Mouse (Mus musculus) layer of hippocampus, postnatal 14 days (tissue): Measurements from ENCODE around the gene Hist1h2an. TPM values are rescaled to one million over a fixed set of nuclear protein-coding genes. Genes with fewer than 3 reads are reported as not detected.
"Not testable (repeated sequence)": the region's sequence is repeated elsewhere in the genome, so short reads cannot be mapped to it uniquely, and the experiment has no call there.

Experiments
- DNase-seq, 2 experiments: peaks; one replicate each; pipeline ENCODE4 v3.0.0; 2021 to 2022; ENCODE audit warnings: low spot score in 2 of 2, mixed read lengths in 1 of 2
- long read RNA-seq, 2 experiments: library from polyadenylated mRNA; stranded (forward); transcript quantifications; one replicate each; pipeline ENCODE4 v2.0.0; 2021
- total RNA-seq, 2 experiments: library from RNA; stranded (reverse); gene quantifications; 2 replicates each; pipeline ENCODE4 v1.2.3; 2021

The Hist1h2an gene
- 1 to 10 TPM; 1.7 to 1.8 TPM for total RNA-seq
- long read RNA-seq, experiment 1: 0 reads
- long read RNA-seq, experiment 2: 0 reads

DNA sequence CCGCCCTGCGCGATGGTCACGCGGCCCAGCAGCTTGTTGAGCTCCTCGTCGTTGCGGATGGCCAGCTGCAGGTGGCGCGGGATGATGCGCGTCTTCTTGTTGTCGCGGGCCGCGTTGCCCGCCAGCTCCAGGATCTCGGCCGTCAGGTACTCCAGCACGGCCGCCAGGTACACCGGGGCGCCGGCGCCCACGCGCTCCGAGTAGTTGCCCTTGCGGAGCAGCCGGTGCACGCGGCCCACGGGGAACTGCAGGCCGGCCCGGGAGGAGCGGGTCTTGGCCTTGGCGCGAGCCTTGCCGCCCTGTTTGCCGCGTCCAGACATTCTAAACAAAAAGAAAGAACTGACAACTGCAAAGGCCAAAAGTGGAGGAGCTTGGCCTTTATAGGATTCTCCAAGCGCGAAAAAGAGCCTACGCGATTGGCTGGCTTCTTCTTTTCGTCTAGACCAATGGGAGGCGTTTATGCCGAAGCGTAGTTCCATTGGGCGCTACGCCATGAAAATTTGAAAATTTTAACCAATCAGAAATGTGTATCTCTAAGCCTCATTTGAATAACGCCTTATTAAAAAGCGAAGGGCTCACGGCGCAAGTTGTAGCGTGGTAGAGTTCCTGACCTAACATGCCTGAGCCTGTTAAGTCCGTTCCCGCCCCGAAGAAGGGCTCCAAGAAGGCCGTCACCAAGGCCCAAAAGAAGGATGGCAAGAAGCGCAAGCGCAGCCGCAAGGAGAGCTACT lies at the start of gene Hist1h2an, which contains the start of gene Hist1h2bp:
Gene Hist1h2an, minus strand, starts transcription at position 320 of the 731 bp plus-strand sequence.
Gene Hist1h2bp, plus strand, starts transcription at position 563 of the 731 bp plus-strand sequence.
- DNase-seq: peak; percentile 86 to 99

DNA sequence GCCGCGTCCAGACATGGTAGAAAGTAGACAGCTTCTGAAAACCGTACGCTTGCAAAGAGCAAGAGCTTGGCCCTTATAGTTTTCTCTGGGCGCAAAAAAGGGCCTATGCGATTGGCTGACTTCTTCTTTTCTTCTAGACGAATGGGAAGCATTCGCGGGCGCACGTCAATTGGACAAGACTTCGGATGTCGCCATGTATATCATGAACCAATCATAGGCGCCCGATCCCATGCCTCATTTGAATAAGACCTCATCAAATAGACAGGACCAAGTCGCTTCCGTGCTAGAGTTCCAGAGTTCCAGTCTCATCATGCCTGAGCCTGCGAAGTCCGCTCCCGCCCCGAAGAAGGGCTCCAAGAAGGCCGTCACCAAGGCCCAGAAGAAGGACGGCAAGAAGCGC lies 46.4 kb upstream of the Hist1h2an start, which contains the start of the genes Hist1h2ap and Hist1h2br:
Gene Hist1h2ap, minus strand, starts transcription at position 47 of the 400 bp plus-strand sequence.
Gene Hist1h2br, plus strand, starts transcription at position 283 of the 400 bp plus-strand sequence.
- DNase-seq: not testable (repeated sequence)

DNA sequence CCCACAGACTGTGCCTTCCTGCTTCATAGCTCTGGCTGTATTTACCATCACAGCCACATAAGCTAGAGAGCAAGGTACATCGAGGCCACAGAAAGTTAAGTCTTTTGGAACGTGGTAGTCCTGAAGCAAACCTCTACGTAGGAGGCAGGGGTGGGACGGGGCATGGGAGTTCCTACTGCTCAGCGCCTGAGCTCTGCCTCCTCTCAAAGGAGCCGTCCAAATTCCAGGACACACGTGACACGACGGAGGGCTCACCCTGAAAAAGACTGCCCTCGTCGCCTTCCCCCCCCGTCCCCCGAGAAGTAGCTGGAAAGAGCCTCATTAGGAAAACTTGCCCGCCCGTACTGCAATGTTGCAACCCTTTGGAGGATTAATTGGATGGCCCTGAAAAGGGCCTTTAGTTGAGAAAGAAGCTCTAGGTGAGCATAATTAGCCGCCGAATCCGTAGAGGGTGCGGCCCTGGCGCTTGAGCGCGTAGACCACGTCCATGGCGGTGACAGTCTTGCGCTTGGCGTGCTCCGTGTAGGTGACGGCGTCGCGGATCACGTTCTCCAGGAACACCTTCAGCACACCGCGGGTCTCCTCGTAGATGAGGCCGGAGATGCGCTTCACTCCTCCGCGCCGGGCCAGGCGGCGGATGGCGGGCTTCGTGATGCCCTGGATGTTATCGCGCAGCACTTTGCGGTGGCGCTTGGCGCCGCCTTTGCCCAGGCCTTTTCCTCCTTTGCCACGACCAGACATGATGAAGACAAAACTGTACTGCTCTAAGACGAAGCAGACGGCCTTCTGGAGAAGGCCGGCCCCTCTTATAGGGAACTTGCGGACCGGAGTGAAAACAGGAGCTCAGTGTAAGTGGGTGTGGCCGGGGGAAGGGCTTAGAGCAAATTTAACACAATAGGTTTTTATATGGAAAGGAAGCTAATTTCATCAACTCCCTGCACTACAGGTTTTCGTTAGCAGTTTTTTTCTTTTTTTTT lies 44.7 kb upstream of the Hist1h2an start, which contains the start of gene Hist1h4n:
Gene Hist1h4n, minus strand, starts transcription at position 779 of the 977 bp plus-strand sequence.
- peak; percentile 17 to 26 for DNase-seq

DNA sequence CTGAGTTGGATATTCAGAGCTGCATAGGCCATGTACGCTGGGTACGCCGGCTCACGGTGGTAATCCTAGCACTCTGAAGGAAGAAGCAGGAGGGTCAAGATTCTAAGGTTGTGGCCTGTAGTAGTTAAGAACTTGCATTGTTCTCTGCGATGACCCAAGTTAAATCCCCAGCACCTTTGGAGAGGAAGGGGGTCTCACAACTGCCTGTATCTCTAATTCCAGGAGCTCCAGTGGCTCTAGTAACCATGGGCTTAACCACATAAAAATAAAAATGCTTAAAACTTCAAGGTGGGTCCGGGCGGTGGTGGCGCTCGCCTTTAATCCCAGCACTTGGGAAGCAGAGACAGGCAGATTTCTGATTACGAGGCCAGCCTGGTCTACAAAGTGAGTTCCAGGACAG lies 43.3 kb upstream of the Hist1h2an start:
- no peak for DNase-seq

DNA sequence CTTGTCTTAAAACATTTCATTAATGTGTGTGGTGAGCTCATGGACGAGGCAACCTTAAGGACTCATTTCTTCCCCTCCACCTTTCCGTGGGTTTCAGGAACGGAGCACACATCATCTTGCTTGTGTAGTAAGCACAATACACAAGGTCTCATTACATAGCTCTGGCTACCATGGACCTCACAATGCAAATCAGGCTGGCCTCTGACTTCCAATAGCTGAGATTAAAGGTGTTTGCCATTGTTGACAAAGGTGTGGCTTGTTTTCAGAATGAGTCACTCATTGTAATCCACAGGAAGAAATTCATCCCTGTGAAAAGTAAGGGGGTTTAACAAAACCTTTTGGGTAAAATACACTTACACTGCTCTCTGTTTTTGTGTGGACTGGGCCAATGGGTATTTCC lies 41.5 kb upstream of the Hist1h2an start:
- DNase-seq: no peak

DNA sequence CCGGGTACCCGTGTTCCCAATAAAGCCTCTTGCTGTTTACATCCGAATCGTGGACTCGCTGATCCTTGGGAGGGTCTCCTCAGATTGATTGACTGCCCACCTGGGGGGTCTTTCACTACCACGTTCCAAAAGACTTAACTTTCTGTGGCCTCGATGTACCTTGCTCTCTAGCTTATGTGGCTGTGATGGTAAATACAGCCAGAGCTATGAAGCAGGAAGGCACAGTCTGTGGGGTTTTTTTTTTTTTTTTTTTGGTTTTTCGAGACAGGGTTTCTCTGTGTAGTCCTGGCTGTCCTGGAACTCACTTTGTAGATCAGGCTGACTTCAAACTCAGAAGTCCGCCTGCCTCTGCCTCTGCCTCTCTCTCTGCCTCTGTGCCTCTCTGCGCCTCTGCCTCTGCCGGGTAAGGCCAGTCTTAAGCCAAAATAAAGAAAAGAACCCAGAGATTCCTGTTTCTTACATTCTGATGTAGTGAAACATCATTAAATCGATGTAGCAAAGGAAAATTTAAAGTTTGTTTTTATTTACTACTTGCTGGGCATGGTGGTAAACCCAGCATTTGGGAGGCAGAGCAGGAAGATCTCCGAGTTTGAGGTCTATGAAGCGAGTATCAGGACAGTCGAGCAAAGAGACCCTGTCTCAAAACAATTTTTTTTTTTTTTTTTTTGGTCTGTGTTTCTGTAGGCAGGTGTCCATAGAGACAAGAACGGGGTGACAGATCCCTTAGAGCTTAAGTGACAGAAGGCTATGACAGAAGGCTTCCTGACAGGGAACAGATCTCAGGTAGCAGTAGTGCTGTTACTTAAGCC lies 33.3 kb upstream of the Hist1h2an start:
- DNase-seq: not testable (repeated sequence)

DNA sequence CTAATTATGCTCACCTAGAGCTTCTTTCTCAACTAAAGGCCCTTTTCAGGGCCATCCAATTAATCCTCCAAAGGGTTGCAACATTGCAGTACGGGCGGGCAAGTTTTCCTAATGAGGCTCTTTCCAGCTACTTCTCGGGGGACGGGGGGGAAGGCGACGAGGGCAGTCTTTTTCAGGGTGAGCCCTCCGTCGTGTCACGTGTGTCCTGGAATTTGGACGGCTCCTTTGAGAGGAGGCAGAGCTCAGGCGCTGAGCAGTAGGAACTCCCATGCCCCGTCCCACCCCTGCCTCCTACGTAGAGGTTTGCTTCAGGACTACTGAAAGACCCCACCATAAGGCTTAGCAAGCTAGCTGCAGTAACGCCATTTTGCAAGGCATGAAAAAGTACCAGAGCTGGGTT lies 25.1 kb upstream of the Hist1h2an start:
- DNase-seq: not testable (repeated sequence)

DNA sequence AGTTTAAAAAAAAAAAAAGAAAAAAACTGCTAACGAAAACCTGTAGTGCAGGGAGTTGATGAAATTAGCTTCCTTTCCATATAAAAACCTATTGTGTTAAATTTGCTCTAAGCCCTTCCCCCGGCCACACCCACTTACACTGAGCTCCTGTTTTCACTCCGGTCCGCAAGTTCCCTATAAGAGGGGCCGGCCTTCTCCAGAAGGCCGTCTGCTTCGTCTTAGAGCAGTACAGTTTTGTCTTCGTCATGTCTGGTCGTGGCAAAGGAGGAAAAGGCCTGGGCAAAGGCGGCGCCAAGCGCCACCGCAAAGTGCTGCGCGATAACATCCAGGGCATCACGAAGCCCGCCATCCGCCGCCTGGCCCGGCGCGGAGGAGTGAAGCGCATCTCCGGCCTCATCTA lies 24.5 kb upstream of the Hist1h2an start, which contains the start of gene Hist1h4m:
Gene Hist1h4m, plus strand, starts transcription at position 208 of the 400 bp plus-strand sequence.
- peak; percentile 28 to 49 for DNase-seq

DNA sequence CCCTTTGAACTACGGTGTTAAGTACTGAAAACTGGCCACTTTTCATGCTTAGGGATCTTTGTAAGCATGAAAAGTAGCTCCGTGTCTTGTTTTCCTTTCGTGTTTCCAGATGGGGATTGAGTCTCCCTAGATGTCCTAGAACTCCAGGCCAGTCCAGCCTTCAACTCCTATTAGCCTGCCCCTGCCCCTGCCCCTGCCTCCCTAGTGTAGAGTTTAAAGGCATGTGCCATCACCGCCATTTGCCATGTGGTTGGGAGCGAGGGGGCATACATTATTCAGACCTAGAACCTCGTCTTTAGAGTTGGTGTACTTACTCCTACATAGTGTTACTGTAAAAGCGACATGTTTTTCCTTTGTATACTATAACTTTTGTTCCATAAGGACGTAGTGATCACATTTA lies 24.1 kb upstream of the Hist1h2an start:
- DNase-seq: not testable (repeated sequence)

DNA sequence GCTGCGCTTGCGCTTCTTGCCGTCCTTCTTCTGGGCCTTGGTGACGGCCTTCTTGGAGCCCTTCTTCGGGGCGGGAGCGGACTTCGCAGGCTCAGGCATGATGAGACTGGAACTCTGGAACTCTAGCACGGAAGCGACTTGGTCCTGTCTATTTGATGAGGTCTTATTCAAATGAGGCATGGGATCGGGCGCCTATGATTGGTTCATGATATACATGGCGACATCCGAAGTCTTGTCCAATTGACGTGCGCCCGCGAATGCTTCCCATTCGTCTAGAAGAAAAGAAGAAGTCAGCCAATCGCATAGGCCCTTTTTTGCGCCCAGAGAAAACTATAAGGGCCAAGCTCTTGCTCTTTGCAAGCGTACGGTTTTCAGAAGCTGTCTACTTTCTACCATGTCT lies 23.1 kb upstream of the Hist1h2an start, which contains the start of the genes Hist1h2bq and Hist1h2ao:
Gene Hist1h2bq, minus strand, starts transcription at position 125 of the 400 bp plus-strand sequence.
Gene Hist1h2ao, plus strand, starts transcription at position 393 of the 400 bp plus-strand sequence.
- DNase-seq: not testable (repeated sequence)

DNA sequence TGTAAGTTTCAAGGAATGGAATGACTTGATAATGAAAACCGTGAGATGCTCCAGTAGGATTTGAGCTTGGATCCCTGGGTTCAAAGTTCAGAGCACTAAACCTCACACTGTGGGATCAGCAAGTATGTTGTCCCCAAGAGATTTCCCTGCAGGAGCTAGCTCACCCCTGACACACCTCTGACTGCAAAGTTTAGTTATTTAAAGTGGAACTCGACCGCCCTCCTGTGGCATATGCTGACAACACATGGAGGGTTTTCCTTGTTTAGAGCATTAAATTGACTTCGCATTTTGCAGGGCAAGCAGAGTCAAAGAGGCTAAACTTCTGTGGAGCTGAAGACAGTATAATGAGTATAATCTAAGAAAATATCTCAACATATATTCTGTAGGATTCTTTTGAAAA lies 16.0 kb upstream of the Hist1h2an start:
- not testable (repeated sequence) for DNase-seq

DNA sequence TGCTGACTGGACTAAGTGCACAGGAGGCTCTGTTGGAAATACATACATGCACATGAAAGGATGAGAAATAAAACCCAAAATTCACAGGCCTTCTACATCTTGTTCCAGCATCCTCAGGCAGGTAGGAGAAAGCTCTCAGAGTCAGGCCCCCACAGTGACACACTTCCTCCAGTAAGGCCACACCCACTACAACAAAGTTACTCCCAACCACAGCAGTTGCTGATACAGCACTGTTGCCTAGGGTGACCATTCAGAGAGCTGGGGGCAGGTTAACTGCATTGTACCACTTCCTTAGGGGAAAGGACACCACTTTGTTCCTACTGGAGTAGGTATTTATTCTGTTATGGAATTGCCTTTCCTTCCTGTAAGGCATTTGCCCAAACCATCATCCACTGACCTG lies 10.1 kb upstream of the Hist1h2an start:
- not testable (repeated sequence) for DNase-seq

DNA sequence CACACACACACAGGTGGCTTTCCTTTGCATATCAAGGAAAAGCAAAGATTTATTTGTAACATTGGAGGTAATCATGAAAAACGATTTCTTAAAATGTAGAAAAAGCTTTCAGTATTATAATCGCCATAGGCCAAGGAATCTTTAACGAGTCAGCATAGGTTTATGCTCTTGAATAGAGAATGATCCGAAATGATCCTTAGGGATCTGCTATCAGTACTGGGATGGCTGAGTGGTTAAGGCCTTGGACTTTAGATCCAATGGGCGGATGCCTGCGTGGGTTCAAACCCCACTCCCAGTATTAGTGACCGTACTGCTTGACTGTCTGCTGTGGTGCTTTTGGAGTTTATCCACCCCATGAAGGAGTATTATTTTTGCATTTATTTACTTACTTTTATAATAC lies 8.6 kb upstream of the Hist1h2an start:
- DNase-seq: no peak

DNA sequence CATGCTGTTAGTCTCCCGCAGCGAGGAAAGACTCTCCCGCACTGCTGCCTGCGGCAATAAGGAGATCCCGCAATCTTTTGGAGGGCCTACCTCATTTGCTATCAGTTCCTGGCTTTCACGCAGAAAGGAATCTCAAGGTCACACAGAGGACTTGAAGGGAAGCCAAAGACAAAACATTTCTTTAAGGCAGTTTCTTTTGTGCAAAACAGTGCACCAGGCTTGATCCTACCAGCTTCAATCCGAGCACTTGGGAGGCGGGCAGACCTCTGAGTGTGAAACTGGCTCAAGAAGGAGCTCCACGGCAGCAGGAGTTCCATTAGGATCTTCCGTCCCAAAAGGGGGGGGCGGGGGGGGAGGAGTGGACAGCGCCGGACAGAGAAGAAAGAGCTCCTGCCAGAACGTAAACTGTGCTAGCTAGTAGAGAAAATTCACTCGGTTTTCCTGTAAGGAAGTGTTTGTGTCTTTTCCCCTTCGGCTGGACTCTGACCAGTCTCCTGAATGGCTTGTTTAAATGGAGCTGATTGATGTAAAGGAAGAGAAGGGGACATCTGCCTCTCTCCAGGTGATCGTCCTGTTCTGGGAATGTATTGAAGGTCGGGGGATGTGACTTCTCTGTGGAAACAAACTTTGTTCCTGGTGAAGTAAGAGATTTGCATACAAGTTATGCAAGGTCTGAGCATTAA lies 3.7 kb upstream of the Hist1h2an start:
- no peak for DNase-seq

DNA sequence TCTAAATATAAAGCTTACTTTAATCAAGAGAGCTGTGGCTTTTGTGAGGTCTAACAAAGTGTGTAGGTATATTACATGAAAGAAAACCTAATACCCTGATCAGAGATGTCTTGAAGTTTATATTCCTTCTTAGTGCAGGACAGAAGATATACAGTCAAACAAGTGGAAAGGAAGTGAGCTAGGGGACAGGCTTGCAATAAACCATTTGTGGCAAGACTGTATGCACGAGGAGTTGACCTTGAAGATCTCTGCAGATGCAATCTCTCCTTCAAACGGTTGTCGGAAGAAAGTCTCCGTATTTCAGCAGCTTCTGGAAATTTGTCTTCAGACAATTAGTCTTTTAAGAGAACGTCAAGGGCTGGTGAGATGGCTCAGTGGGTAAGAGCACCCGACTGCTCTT lies 2.9 kb upstream of the Hist1h2an start:
- no peak for DNase-seq

DNA sequence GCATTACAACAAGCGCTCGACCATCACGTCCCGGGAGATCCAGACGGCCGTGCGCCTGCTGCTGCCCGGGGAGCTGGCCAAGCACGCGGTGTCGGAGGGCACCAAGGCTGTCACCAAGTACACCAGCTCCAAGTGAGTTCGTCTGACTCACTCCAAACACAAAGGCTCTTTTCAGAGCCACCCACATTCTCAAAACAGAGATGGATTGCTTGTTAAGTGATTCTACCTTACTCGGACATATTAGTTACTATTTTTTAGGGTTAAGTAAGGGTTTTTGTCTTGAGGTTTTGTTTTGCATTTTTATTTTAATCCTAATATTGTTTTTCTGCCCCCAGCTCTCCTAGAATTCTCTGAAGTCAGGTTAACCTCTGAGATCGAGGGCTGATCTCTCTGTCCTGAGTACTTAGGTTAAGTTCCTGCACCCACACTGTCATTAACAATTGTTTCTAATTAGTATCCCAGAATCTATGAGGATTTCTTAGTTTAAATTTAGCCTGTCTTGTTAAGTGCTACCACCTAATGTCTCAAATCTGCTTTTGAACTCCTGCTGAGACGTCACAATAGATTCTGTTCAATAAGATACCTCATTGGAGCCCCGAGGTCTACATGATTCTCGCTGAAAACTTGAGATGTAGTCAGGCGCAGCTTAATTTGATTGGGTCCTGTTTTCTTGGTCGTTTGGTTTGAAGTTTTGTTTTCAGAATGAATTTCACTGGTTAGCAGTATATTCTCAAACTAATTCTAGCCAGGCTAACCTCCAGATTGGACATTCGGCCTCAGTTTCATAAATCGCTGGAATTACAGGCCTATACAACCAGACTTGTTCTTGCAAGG lies 959 bp upstream of the Hist1h2an start:
- no peak for DNase-seq

DNA sequence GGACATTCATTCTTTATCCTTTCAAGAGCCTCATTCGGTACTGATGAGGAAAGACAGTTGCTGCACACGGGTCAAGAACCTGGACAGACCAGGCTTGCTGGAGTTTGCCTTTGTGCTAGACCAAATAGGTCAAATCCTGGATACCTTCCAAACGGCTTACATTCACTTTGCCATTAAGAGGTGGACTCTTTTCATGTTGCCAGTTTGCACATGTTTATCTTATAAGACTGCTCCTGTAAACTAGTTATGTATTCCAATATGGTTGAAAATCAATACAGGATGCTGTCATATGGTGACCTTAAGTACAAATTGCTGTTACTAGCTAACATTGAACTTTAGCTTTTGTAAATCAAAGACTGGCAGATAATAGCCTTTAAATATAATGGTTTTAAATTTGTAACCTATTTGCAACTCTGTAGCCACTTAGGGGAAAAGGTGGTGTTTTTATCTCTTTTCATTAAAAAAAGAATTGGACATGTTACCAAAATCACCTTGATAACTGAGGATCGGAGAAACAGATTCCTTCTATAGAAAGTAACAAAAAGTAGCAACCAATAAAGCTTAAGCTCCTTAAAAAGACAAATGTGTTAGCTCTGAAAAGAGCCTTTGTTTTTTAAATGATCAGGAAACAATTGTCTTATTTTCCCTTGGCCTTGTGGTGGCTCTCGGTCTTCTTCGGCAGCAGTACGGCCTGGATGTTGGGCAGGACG lies 674 bp downstream of the Hist1h2an start:
- DNase-seq: no peak

DNA sequence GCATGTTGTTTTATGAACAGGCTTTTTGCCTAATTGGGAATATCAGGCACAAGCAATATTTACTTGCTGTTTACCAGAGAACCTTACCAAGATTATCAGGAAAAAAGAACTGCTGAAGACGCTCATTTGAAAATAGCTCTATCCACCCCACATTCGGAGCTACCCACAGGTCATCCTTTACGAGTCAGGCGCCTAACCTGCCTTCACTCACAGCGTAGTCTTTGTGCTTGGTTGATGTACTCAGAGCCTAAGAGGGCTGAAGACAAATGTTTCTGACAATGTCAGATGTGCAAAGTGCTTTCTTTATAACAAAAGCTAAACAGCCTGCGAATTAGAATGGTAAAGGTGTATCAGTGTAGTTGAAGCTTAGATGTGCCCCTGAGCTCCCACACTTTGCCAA lies 2.7 kb downstream of the Hist1h2an start:
- DNase-seq: no peak
